Mouse (Mus musculus) limb, embryonic 14.5 days (tissue): ENCODE data around the gene Cmklr1. TPM values are rescaled to one million over a fixed set of nuclear protein-coding genes. Genes with fewer than 3 reads are reported as not detected.
A peak's percentile ranks its signal among the peaks of the same experiment; 100 is the strongest.

Experiments
- ATAC-seq: fragments of 200-750 bp; cut with Nextera tagmentation; 2 replicates; pipeline ENCODE4 v1.8.0; 2017; ENCODE audit warnings: low read depth, moderate number of reproducible peaks, moderate TSS enrichment; ENCODE audit not compliant: low FRiP score
- DNase-seq: peaks from one replicate; pipeline ENCODE4 v3.0.0-alpha.2; 2015; ENCODE audit warnings: low spot score
- H3K27ac ChIP-seq: fragments of 300-500 bp; sonication (generic); replicated peaks from 2 replicates; pipeline ENCODE4 v1.5.1; 2014; ENCODE audit warnings: low read depth, mild to moderate bottlenecking, low read length, moderate library complexity, mixed read lengths
- H3K27me3 ChIP-seq: fragments of 300-500 bp; sonication (generic); 2 replicates; pipeline ENCODE4 v1.6.1; 2014; ENCODE audit warnings: low read length, mixed read lengths; ENCODE audit not compliant: control insufficient read depth, insufficient read depth
- H3K36me3 ChIP-seq: fragments of 300-500 bp; sonication (generic); 2 replicates; pipeline ENCODE4 v1.6.1; 2014; ENCODE audit warnings: mild to moderate bottlenecking, low read length, moderate library complexity, mixed read lengths; ENCODE audit not compliant: control insufficient read depth, insufficient read depth
- H3K4me1 ChIP-seq: fragments of 300-500 bp; sonication (generic); 2 replicates; pipeline ENCODE4 v1.6.1; 2014; ENCODE audit warnings: antibody characterized with exemption, low read length, mixed read lengths; ENCODE audit not compliant: control insufficient read depth, insufficient read depth
- H3K4me2 ChIP-seq: fragments of 300-500 bp; sonication (generic); replicated peaks from 2 replicates; pipeline ENCODE4 v1.6.1; 2014; ENCODE audit warnings: low read depth, mild to moderate bottlenecking, low read length, moderate library complexity; ENCODE audit not compliant: severe bottlenecking
- H3K4me3 ChIP-seq: fragments of 300-500 bp; sonication (generic); replicated peaks from 2 replicates; pipeline ENCODE4 v1.5.1; 2014; ENCODE audit warnings: low read length
- H3K9ac ChIP-seq: fragments of 300-500 bp; sonication (generic); 2 replicates; pipeline ENCODE4 v1.6.1; 2014; ENCODE audit warnings: mild to moderate bottlenecking, low read depth, low read length, moderate library complexity; ENCODE audit not compliant: severe bottlenecking
- H3K9me3 ChIP-seq: fragments of 300-500 bp; sonication (generic); 2 replicates; pipeline ENCODE4 v1.6.1; 2016; ENCODE audit warnings: low read length; ENCODE audit not compliant: control insufficient read depth
- POLR2A ChIP-seq: fragments of 200-500 bp; IDR thresholded peaks from 2 replicates; pipeline ENCODE4 v1.8.0; 2012; ENCODE audit warnings: inconsistent platforms, mild to moderate bottlenecking, moderate library complexity, borderline replicate concordance; ENCODE audit not compliant: insufficient read depth, insufficient read length; ENCODE audit errors: extremely low read depth
- WGBS: fragments of 180-500 bp; shearing (Covaris S2); extraction: QIAGEN DNeasy Blood & Tissue Kit; methylation state at CpG from one replicate; pipeline ENCODE4 v1.1.7; 2014; 5-methylcytosine and 5-hydroxymethylcytosine counted together
- polyA plus RNA-seq, 2 experiments: library from polyadenylated mRNA; depleted of rRNA in 1 of 2; stranded (reverse) in 1 of 2; unstranded in 1 of 2; fragments of >200 nt; fragmentation: Nextera tagmentation in 1 of 2; extraction: Ambion mirVana in 1 of 2; gene quantifications; 2 replicates each; pipeline versions ENCODE4 v1.2.1 to v1.2.3; 2012 to 2014

Gene Cmklr1
- polyA plus RNA-seq, 2 experiments = 7.8 to 10.7 TPM

DNA sequence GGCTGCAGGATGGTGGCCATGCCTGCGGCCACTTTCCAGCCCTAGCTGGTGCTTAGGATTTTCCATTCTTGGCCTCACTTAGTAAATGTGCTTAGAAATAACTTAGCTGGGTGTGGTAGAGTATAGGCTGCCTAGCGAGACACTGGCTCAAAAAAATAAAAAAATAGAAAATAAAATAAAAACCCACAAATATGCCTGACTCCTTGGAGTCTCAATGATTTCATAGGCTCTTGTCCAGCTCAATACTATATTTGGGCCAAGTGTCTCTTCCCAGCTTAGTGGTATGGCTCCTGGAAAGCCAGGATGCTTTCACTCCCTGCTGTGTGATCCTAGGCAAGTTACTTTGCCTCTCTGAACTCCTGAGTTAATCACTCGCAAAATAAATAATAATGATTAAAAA is 21.0 kb downstream of the Cmklr1 start:
- Histone ChIP-seq H3K27me3 (no peaks in the 10 kb centered on the region), H3K4me1 (peaks cover 40% of the 10 kb centered on the region), H3K9ac (no peak overlapping the region), H3K27ac (no peak overlapping the region), H3K9me3 (no peaks in the 10 kb centered on the region), H3K4me2 (no peak overlapping the region), H3K36me3 (no peaks in the 10 kb centered on the region), H3K4me3 (no peak overlapping the region)
- ATAC-seq = no peak
- TF ChIP-seq POLR2A = no peak
- 80% methylated on average over 3 of the region's 3 CpGs for WGBS
- DNase-seq = peak; percentile 32

GRCm38 (mm10) chr5:113627820-113628437 is 22.3 kb downstream of the Cmklr1 start:
- DNase-seq (peak; percentile 77), ATAC-seq (peak; percentile 81)
- H3K9me3 ChIP-seq = no peaks in the 10 kb centered on the region
- H3K4me1 ChIP-seq = peaks cover 27% of the 10 kb centered on the region
- TF ChIP-seq POLR2A = no peak
- no peak overlapping the region for H3K4me2 ChIP-seq
- no peaks in the 10 kb centered on the region for H3K27me3 ChIP-seq
- 0 out of 2 replicates have a peak overlapping the region, but pooled peaks have one; percentile 43 for H3K27ac ChIP-seq
- no peaks in the 10 kb centered on the region for H3K36me3 ChIP-seq
- H3K9ac ChIP-seq = no peak overlapping the region
- H3K4me3 ChIP-seq = no peak overlapping the region
- 33% methylated on average over 11 of the region's 11 CpGs for WGBS

- Histone ChIP-seq H3K27me3 (no peaks in the 10 kb centered on the region), H3K4me1 (peaks cover 20% of the 10 kb centered on the region), H3K4me2 (no peak overlapping the region), H3K9ac (no peak overlapping the region), H3K36me3 (no peaks in the 10 kb centered on the region), H3K9me3 (no peaks in the 10 kb centered on the region), H3K4me3 (no peak overlapping the region), H3K27ac (no peak overlapping the region)
- WGBS = 78% methylated on average over 4 of the region's 5 CpGs
- DNase-seq (no peak), ATAC-seq (no peak)
- no peak for TF ChIP-seq POLR2A
Observed at GRCm38 (mm10) chr5:113626991-113627390, 23.2 kb downstream of the Cmklr1 start.

DNA sequence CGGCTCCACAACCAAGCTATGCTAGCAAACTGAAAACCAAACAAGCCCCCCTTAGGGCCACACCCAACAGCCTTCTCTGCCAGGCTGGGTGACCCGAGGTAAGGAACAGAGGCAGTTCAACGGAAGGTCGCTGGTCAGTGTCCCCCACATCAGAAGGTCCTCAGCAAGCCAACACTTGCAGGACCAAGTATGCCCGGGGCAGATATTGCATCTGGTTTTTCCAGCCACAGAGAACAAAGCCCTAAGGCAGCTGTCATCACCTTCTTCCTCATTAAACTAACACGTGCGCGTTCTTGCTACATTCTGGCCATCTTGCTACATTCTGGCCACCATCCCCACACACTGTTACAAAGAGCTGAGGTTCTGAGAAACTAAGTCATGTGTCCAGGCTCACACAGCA is 23.9 kb downstream of the Cmklr1 start:
- DNase-seq (no peak), ATAC-seq (no peak)
- WGBS = 39% methylated on average over 8 of the region's 8 CpGs
- no peaks in the 10 kb centered on the region for H3K27me3 ChIP-seq
- H3K9ac ChIP-seq = no peak overlapping the region
- H3K9me3 ChIP-seq = no peaks in the 10 kb centered on the region
- H3K36me3 ChIP-seq = no peaks in the 10 kb centered on the region
- H3K4me1 ChIP-seq = peaks cover 20% of the 10 kb centered on the region
- no peak overlapping the region for H3K4me2 ChIP-seq
- no peak overlapping the region for H3K27ac ChIP-seq
- no peak overlapping the region for H3K4me3 ChIP-seq
- TF ChIP-seq POLR2A = no peak

DNA sequence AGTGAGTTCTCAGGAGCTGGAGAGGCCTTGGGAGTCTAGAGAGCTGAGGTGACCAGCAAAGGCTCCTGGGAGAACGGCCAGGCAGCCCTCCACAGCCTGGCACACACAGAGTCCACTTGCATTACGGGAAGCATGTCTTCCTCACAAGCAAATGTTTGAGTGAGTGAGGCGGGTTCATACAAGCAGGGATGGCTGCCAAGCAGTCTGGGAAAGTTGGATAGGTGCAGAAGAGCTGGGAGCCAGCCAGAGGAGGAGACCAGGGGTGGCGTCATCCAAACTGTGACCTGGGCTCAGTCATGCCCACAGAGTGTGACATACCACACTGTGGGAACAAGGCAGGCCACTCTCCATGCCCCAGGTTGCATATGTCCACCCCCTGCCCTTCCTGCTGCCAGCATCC is 25.2 kb downstream of the Cmklr1 start:
- 74% methylated on average over 4 of the region's 4 CpGs for WGBS
- no peak for DNase-seq
- no peak for ATAC-seq

More for the DNA sequence above, 25.2 kb downstream of the Cmklr1 start:
- Histone ChIP-seq H3K9me3 (no peaks in the 10 kb centered on the region), H3K27me3 (no peaks in the 10 kb centered on the region), H3K4me2 (no peak overlapping the region), H3K36me3 (no peaks in the 10 kb centered on the region), H3K27ac (no peak overlapping the region), H3K4me1 (peaks cover 20% of the 10 kb centered on the region), H3K4me3 (no peak overlapping the region), H3K9ac (no peak overlapping the region)
- TF ChIP-seq POLR2A = no peak
